Mouse (Mus musculus) CD4-positive naive resting alpha-beta T cell, adult 57 days (primary cell): ENCODE results near the gene Kifc1. TPM values are rescaled to one million over a fixed set of nuclear protein-coding genes. Genes with fewer than 3 reads are reported as not detected.

Experiments
- total RNA-seq: library from RNA; stranded (reverse); gene quantifications from one replicate; pipeline ENCODE4 v1.2.4, GENCODE M21; 2023

Kifc1 gene
- 11.2 TPM for total RNA-seq

GRCm38 (mm10) chr17:33890533-33891059, at the start of gene Kifc1:
Kifc1 (minus strand) TSS chr17:33890661.

GRCm38 (mm10) chr17:33929371-33930279, 39.2 kb upstream of the Kifc1 start, which contains the start of gene Rgl2:
Rgl2 (plus strand) TSS chr17:33929543.

GRCm38 (mm10) chr17:33915671-33916250, 25.3 kb upstream of the Kifc1 start, which contains the start of the genes Tapbp and Zbtb22:
Tapbp (plus strand) TSS chr17:33915899.
Zbtb22 (plus strand) TSS chr17:33915904.

GRCm38 (mm10) chr17:33909077-33909868, 18.8 kb upstream of the Kifc1 start, which contains the start of gene Daxx:
Daxx (plus strand) TSS chr17:33909414.

GRCm38 (mm10) chr17:33904835-33905234, 14.4 kb upstream of the Kifc1 start, which contains the start of gene Platr17:
Platr17 (plus strand) TSS chr17:33905135.

GRCm38 (mm10) chr17:33873537-33873936, 16.9 kb downstream of the Kifc1 start, which contains the start of gene Gm7029:
Gm7029 (plus strand) TSS chr17:33873837.

GRCm38 (mm10) chr17:33842966-33843795, 47.3 kb downstream of the Kifc1 start, which contains the start of gene Cd320:
Cd320 (plus strand) TSS chr17:33843091.

Other genes starting within 250 kb of the Kifc1 start
- 342 TPM for gene Hnrnpm, start 203.8 kb downstream of the Kifc1 start, total RNA-seq
- gene March2, start 172.0 kb downstream of the Kifc1 start, total RNA-seq: 59.5 TPM
- gene Rab11b, start 130.1 kb downstream of the Kifc1 start, total RNA-seq: 213 TPM
- 1.1 TPM for gene Angptl4, start 108.8 kb downstream of the Kifc1 start, total RNA-seq
- 1.9 TPM for gene Kank3, start 80.1 kb downstream of the Kifc1 start, total RNA-seq
- 5,043 TPM for gene Rps28, start 66.1 kb downstream of the Kifc1 start, total RNA-seq
- 121 TPM for gene Ndufa7, start 66.1 kb downstream of the Kifc1 start, total RNA-seq
- gene Cd320, start 47.6 kb downstream of the Kifc1 start, total RNA-seq: 8.2 TPM
- not detected for gene Gm7029, start 16.8 kb downstream of the Kifc1 start, total RNA-seq
- 2.3 TPM for gene Platr17, start 14.5 kb upstream of the Kifc1 start, total RNA-seq
- gene Daxx, start 18.8 kb upstream of the Kifc1 start, total RNA-seq: 68.7 TPM
- 309 TPM for gene Tapbp, start 25.2 kb upstream of the Kifc1 start, total RNA-seq
- gene Zbtb22, start 25.2 kb upstream of the Kifc1 start, total RNA-seq: 29.6 TPM
- gene Rgl2, start 38.9 kb upstream of the Kifc1 start, total RNA-seq: 187 TPM
- 61.6 TPM for gene Pfdn6, start 49.7 kb upstream of the Kifc1 start, total RNA-seq
- 60.7 TPM for gene Wdr46, start 50.0 kb upstream of the Kifc1 start, total RNA-seq
- 14.8 TPM for gene B3galt4, start 60.8 kb upstream of the Kifc1 start, total RNA-seq
- 55.2 TPM for gene Vps52, start 65.2 kb upstream of the Kifc1 start, total RNA-seq
- gene Rps18, start 65.3 kb upstream of the Kifc1 start, total RNA-seq: 2,022 TPM
- gene H2-K1, start 109.7 kb upstream of the Kifc1 start, total RNA-seq: 4,746 TPM
- 26.4 TPM for gene Ring1, start 134.0 kb upstream of the Kifc1 start, total RNA-seq
- 130 TPM for gene H2-Ke6, start 137.4 kb upstream of the Kifc1 start, total RNA-seq
- gene Slc39a7, start 141.0 kb upstream of the Kifc1 start, total RNA-seq: 107 TPM
- gene Rxrb, start 141.2 kb upstream of the Kifc1 start, total RNA-seq: 109 TPM
- 40.9 TPM for gene Col11a2, start 148.8 kb upstream of the Kifc1 start, total RNA-seq
- gene H2-Oa, start 201.7 kb upstream of the Kifc1 start, total RNA-seq: 8.9 TPM
- gene H2-DMa, start 228.9 kb upstream of the Kifc1 start, total RNA-seq: 41.5 TPM
- gene Brd2, start 232.0 kb upstream of the Kifc1 start, total RNA-seq: 400 TPM